Mouse (Mus musculus): Measurements from ENCODE around the gene Rps3a1.

Rps3a1 gene

GRCm38 (mm10) chr3:86142263-86142933, at the start of gene Rps3a1:
Gene Rps3a1, minus strand, starts transcription at chr3:86142702.
- peak; percentile 98 for DNase-seq

DNA sequence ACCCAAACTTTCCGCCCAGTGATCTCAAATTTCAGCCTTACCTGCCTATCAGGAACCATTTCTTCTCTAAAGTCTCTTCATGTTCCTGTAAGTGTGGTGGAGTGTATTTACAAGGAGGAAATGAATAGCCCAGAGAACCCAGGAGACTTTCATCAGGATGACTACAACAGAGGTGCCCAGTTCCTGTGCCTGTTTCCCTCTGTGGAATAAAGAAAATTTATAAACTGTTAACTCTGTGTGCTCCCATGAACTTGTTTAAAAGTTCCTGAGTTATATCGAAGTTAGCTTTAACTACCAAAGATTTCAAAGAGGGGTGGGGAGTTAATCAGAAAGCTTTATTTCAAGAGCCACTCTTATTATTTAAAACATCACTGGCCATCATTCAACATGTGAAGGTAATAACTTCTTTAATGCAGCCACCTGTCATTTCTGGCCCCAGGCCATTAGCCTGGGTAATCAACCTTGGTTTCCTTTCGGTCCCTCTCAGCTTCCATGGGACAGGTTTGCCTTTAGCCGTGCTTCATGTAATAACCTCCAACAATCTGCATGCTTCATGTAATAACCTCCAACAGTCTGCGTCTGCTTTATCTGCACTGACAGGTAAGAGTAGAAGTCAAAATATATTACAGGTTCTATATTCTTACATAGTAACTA, 45.4 kb upstream of the Rps3a1 start:
- no peak for DNase-seq

- DNase-seq = no peak
Measured at GRCm38 (mm10) chr3:86184546-86184945, 42.0 kb upstream of the Rps3a1 start.

DNA sequence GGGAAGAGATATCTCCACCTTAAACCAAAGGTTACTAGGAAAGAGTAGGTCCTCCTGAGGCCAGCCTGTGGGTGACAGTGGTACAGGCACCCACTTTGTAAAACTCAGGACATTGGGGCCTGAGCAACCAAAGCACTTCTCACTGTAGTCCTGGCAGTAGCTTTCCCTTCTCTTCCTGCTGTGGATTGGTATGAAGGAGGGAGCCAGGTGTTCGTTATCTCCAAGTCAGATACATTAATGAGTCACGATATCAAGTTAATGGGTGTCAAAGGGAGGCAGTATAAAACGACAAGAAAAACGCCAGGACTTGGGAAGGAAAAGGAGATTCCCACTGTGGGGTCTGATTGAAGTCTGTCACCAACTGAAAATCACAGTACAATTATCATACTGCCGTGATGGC, 38.6 kb upstream of the Rps3a1 start:
- no peak for DNase-seq

DNA sequence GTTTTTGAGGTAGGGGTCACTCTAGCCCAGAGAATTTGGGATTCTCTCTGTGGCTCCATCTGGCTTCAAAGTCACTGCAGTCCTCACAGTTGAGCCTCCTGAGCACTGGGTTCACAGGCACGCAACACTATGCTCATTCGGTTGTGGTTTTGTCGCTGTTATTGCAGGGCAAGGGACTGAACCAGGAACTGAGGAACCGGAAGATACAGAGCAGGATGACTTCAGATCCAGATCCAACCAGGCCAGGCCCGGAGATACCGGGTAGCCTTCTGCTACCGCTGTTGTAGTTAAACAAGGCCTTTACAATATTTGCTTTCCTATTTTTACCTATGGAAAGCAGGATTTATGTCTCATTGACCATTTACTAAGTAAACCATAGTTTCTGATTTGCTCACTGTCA, 37.2 kb upstream of the Rps3a1 start:
- DNase-seq = no peak

DNA sequence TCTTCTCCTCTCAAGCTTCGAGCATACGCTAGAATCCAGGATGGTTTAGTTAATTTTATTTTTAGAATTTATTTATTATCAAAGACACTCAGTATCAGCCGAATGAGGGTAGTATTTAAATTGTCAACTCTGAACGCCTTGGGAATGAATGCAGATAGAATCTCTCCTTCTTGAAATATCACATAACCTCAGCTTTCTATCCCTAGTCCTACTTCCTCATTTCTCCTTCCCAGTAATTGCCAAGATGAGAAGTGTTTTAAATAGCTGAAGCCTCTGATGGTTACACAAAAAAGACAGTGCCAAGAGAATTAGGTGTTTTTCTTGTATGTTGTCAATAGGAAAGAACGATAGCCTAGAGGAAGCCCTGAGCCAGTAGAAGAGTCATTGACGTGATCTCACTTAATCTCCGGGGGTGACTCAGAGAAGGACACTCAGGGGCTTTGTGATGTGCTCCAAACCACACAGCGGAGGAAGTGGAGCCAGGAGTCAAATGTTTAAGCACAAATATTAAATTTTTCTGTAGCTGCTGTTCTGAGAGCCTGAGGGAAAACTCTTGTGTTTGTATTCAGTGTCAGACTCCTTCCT, 26.4 kb upstream of the Rps3a1 start:
- no peak for DNase-seq

DNA sequence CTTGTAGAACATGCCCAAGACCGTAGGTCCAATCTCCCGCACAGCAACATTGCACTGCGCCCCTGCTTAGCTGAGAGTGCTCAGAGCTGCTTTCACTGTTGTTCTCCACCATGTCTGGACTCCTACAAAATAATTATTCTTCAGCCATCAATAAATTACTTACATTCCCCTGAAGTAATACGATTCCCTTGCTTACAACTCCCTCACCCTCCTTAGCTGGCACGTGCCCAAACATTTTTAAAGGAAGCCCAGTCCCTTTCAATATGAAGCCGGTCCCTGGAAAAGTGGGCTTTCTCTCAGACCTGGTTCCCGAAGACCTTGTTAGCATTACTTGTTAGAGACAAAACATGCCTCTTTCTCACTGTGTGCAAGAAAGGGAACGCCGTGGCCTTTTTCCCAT, 7.0 kb upstream of the Rps3a1 start:
- DNase-seq = no peak

- no peak for DNase-seq
Measured at GRCm38 (mm10) chr3:86149063-86149462, 6.6 kb upstream of the Rps3a1 start.

GRCm38 (mm10) chr3:86143343-86143742, 841 bp upstream of the Rps3a1 start:
- no peak for DNase-seq

GRCm38 (mm10) chr3:86142934-86143317, 424 bp upstream of the Rps3a1 start:
- no peak for DNase-seq

- no peak for DNase-seq
Measured at GRCm38 (mm10) chr3:86141886-86142262, 628 bp downstream of the Rps3a1 start.

DNA sequence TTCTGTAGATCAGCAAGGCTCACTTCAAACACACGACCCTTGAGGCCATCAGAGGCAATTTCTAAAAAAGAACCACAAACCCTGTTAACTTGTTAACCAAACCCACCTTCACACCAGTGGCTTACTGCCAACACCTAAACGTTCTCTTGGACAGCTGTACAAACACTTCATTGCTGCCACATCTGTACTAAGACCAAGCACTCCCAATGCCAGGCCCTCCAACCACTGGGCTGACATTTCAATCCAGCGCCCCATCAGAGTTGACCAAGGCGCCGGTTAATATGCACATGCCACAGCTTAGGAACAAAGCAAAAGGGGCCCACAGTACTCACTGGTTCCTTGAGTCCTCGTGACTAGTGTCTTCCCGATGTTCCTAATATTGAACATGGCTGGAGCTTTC, 1.1 kb downstream of the Rps3a1 start:
- no peak for DNase-seq

DNA sequence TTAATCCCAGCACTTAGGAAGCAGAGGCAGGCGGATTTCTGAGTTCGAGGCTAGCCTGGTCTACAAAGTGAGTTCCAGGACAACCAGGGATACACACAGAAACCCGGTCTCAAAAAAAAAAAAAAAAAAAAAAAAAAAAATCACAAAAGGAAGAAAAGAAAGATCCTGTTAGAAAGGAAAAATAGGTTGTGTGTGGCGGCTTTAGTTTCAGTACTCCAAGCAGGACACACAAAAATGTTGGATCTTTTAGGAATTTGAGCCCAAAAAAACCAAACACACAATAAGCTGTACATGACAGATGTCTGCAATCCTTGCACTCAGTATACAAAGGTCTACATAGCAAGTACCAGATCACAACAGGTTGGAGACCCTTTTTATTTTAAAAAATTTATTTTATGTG, 2.8 kb downstream of the Rps3a1 start:
- no peak for DNase-seq

DNA sequence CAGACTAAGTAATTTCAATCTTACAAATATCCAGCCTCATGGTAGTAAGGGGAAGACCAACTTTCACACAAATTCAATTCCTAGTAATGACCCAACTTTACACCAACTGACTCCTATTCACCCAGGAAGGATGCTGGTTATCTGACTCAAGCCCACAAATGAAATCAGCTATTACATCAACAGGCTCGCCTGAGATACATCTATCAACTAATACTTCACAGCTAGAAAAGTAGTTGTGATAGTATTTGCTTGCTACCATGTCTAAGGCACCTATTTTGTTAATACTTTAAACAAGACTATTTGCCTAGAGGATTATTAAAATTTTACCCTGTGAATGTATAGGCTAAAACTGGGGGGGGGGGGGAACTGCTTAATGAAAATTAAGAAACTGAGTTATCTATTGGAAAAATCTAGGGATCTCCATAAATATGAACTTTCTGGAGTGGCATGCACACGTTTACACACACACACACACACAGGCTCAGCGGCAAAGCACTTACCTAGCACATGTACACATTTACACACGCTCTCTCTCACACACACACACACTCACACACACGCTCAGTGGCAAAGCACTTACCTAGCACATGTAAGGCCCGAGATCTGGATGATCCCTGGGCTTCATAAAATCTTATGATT, 5.4 kb downstream of the Rps3a1 start:
- DNase-seq = no peak

DNA sequence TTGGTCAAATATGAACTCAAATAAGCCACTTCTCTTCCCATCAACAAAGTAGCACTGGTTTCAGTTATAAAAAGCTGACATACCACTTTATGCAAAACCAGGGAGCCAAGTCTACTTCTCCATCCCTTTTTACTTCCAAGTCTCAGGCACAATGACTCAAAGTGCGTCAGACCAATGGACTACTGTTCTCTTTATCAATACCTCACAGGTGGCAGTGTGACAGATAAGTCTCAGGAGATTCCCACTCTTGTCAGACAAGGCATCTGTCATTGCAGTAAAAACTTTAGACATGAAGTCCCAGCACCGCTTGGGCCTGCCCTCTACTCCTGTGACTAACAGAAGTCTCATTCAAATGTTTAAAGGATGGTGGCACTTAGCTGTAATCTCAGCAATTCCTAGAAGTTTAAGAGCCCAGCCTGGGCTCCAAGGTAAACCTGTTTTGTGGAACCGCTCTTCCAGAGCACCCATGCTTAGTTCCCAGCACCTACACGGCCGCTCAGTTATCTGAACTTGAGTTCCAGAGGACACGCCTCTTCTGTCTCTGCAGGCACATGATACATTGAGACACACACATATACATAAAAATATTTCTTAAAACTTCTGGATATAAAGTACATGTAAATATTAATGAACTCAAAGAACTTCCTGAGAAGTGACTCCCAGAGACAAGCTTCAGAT, 6.5 kb downstream of the Rps3a1 start:
- no peak for DNase-seq

DNA sequence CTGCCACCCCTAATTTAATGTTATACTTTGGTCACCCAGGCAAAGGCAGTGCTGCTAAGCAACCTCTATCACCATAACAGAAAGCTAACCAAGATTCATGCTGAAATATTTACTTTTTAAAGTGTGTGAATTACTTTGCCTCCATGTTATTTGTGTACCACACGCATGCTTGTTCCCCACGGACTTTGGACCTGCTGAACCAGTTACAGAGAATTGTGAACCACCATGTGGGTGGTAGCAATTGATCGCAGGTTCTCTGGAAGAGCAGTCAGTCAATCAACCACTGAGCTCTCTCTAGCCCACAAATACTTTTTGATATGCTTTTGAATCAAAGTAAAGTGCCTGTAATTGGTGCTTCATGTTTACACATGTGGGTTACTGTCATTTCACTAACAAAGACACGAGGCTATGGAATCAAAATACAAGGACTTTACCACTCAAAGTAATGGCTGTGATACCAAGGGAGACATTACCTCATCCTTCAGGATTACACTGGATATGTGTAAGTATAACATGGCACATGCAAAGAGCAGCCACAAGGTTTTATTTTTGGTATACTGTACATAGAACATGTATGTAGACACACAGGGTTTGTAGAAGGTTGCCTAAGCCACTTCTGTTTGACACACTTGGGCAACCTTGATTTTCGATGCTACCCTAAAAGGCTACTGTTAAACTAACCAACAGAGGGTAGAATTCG, 7.4 kb downstream of the Rps3a1 start:
- no peak for DNase-seq

DNA sequence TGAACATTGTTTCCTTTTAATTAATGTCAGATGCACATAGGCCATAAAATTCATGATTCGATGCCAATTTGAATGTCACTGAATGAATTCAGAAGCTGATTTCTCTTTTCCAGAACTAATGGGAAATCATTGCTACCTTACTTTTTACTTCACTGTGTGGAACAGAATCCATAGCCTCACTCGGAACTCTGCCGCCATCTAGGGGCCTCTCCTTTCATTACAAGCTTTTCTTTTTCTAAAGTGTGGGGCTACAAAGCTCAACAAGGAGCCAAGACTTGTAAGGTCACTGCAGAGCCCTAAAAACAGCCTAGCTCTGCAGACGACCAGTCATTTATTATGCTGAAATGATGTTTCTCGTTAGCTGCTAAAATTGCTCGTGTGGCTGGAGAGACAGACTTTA, 12.7 kb downstream of the Rps3a1 start:
- DNase-seq = peak; percentile 76

DNA sequence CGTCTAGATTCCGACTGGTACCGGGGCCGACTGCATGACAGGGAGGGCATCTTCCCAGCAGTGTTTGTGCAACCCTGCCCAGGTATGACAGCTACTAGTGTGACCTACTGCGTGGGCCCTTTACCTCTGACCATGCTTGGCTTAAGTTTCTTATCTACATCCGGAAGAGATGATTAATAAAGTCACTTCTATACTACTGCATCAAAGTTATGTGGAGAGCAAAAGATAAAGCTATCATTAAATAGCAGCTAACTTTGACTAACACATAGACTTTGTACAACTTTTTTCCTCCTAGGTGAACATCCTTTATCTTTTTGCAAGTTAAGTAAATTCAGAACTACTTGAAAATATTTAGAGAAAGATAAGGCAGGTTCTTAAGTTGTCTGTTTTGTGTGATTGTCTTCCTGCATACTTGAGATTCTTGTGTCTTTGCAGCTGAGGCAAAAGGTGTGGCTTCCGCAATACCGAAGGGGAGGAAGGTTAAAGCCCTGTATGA, 19.2 kb downstream of the Rps3a1 start:
- no peak for DNase-seq

DNA sequence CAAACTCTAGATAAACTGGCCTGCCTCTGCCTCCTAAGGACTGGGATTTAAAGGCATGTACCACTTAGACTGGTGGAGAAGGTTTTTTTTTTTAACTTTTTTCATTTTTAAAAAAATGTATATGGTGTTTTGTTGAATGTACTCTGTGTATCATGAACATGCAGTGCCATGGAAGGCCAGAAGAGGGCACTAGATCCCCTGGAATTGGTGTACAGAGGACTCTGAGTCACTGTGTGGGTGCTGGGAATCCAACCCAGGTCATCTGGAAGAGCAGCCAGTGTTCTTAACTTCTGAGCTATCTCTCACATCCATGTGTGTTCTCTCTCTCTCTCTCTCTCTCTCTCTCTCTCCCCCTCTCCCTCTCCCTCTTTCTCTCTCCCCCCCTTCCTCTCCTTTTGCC, 20.3 kb downstream of the Rps3a1 start:
- DNase-seq = no peak

GRCm38 (mm10) chr3:86119237-86119932, 23.1 kb downstream of the Rps3a1 start:
- no peak for DNase-seq

GRCm38 (mm10) chr3:86116951-86117350, 25.6 kb downstream of the Rps3a1 start:
- no peak for DNase-seq
